Mouse (Mus musculus) small intestine, adult 2 months (tissue): ENCODE results near the gene Meis2.

Experiments
- CTCF ChIP-seq: fragments of 200-500 bp; IDR thresholded peaks from 2 replicates; pipeline ENCODE4 v1.5.1; 2012; ENCODE audit warnings: low read depth, mild to moderate bottlenecking, control low read depth, inconsistent platforms, low read length, moderate library complexity, mixed read lengths; ENCODE audit not compliant: insufficient replicate concordance, insufficient read length; ENCODE audit errors: extremely low read depth
- POLR2A ChIP-seq: fragments of 200-500 bp; IDR thresholded peaks from 2 replicates; pipeline ENCODE4 v1.6.1; 2012; ENCODE audit warnings: low read depth, mild to moderate bottlenecking, control low read depth, inconsistent platforms, low read length, moderate library complexity

DNA sequence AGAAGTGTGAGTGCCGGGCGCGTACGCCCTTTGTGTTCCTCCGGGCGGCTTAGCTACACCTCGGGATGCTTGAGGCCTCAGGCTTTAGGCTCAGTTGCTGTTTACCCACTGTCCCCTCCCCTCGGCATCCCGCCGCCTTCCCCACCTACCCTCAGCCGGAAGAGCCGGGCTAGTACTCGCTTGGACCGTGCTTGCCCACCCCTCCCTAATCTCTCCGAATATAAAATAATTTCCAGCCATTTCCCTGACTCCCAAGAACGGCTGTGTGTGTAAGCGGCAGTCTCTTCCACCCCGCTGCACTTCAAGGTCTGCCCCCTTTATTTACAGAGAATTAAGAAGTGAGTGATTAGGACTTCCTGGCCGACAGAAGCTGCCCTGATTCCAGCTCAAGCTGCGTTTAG is 3.4 kb downstream of the Meis2 start:
- TF ChIP-seq CTCF (no peak), POLR2A (no peak)
